Mouse (Mus musculus): ENCODE measurements at regions not wholly inside any gene's neighbourhood (a gene's known extent, or its start where the extent isn't known, plus 50 kb on each side); places are given as distances from the start of the nearest gene placed in this dataset.
A peak's percentile ranks its signal among the peaks of the same experiment; 100 is the strongest.

DNA sequence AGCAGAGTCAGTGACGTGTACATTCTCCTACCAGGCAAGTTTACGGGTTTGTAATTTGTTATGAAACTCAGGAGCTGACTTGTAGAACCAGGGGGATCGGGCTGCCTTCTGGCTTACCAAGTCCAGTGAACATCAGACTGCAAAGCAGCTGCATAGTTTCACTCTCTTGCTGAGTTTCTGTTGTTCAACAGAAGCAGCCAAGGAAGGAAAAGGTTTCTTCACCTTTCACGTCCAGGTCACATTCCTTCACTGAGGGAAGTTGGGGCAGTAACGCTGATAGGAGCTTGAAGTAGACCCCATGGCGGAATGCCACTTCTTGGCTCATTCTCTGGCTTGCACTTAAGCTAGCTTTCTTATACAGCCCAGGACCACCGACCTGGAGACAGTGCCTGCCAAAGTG lies 77.3 kb upstream of the Spred1 start:
- Histone ChIP-seq H3K36me3 (ENCODE audit: insufficient read depth, low read length) (no peaks in the 10 kb centered on the region), H3K4me2 (replicated peaks; ENCODE audit: low read depth, low read length) (no peak overlapping the region), H3K4me1 (ENCODE audit: insufficient read depth, low read length) (peaks cover 24% of the 10 kb centered on the region; the same call in 1 of the 2 replicates), H3K27ac (ENCODE audit: low read length) (0 out of 2 replicates have a peak overlapping the region, but pooled peaks have one; percentile 29), H3K9me3 (ENCODE audit: low read length) (no peaks in the 10 kb centered on the region), H3K27me3 (ENCODE audit: insufficient read depth, low read length) (no peaks in the 10 kb centered on the region), H3K4me3 (ENCODE audit: low read length) (no peak overlapping the region), H3K9ac (replicated peaks; ENCODE audit: low read length) (no peak overlapping the region)
- WGBS: 52% methylated on average over 7 of the region's 7 CpGs
- ATAC-seq (ENCODE audit: low FRiP score, low TSS enrichment): peak; percentile 6; the same call in 1 of the 2 replicates

DNA sequence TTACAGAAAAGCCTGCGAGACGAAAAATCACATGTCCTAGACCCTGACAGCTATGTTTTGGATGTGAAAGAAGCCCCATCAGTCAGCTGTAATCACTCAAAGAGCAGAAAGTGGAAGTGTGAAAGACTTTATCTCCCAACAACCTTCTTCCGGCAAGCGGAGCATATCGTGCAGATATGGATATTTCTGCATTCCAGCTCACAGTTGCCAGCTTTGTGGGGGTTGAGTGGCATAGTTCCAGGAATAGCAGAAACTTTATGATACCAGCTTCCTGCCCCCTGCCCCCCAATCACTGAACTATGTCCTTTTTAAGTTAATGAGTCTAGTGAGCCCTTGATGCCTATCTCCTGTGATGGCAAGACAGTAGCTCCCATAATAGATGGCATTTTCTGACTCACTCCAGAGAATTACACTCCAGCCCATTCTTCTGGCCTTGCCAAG lies 72.9 kb upstream of the Spred1 start:
- Histone ChIP-seq H3K36me3 (ENCODE audit: insufficient read depth, low read length) (no peaks in the 10 kb centered on the region), H3K9ac (replicated peaks; ENCODE audit: low read length) (no peak overlapping the region), H3K9me3 (ENCODE audit: low read length) (0 out of 2 replicates have a peak, but pooled peaks cover 2% of the 10 kb centered on the region), H3K27me3 (ENCODE audit: insufficient read depth, low read length) (no peaks in the 10 kb centered on the region), H3K27ac (ENCODE audit: low read length) (no peak overlapping the region), H3K4me1 (ENCODE audit: insufficient read depth, low read length) (peaks cover 14% of the 10 kb centered on the region; the same call in 1 of the 2 replicates), H3K4me2 (replicated peaks; ENCODE audit: low read depth, low read length) (no peak overlapping the region), H3K4me3 (ENCODE audit: low read length) (no peak overlapping the region)
- 58% methylated on average over 5 of the region's 5 CpGs for WGBS
- no peak for ATAC-seq (ENCODE audit: low FRiP score, low TSS enrichment)

GRCm38 (mm10) chr2:117050061-117050460 lies 71.1 kb upstream of the Spred1 start:
- Histone ChIP-seq H3K4me1 (ENCODE audit: insufficient read depth, low read length) (0 out of 2 replicates have a peak, but pooled peaks cover 5% of the 10 kb centered on the region), H3K27ac (ENCODE audit: low read length) (no peak overlapping the region), H3K4me2 (replicated peaks; ENCODE audit: low read depth, low read length) (no peak overlapping the region), H3K27me3 (ENCODE audit: insufficient read depth, low read length) (no peaks in the 10 kb centered on the region), H3K4me3 (ENCODE audit: low read length) (no peak overlapping the region), H3K9ac (replicated peaks; ENCODE audit: low read length) (no peak overlapping the region), H3K9me3 (ENCODE audit: low read length) (0 out of 2 replicates have a peak, but pooled peaks cover 5% of the 10 kb centered on the region), H3K36me3 (ENCODE audit: insufficient read depth, low read length) (no peaks in the 10 kb centered on the region)
- ATAC-seq (ENCODE audit: low FRiP score, low TSS enrichment): no peak
- 86% methylated on average over 2 of the region's 2 CpGs for WGBS

DNA sequence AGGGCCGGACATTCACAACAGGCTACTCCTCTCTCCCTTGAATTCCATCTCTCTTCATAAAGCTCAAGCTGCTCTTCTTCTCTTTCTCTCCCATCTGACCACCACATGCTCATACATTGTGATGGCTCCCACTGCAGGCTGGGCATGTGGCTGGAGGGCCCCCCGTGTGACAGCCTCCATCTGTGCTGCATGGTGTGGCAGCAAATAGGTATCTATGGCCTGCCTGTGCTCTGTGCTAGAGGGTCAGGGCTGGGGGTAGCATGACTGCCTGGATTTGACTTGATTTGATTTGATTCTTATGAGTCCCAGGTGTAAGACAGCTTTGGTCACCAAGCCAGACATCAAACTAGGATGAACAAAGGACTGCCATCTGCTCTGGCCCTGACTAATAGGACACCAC lies 57.0 kb upstream of the Spred1 start:
- Histone ChIP-seq H3K27ac (ENCODE audit: low read length) (no peak overlapping the region), H3K9ac (replicated peaks; ENCODE audit: low read length) (no peak overlapping the region), H3K4me2 (replicated peaks; ENCODE audit: low read depth, low read length) (no peak overlapping the region), H3K9me3 (ENCODE audit: low read length) (no peaks in the 10 kb centered on the region), H3K36me3 (ENCODE audit: insufficient read depth, low read length) (no peaks in the 10 kb centered on the region), H3K4me3 (ENCODE audit: low read length) (no peak overlapping the region), H3K27me3 (ENCODE audit: insufficient read depth, low read length) (no peaks in the 10 kb centered on the region), H3K4me1 (ENCODE audit: insufficient read depth, low read length) (no peaks in the 10 kb centered on the region)
- ATAC-seq (ENCODE audit: low FRiP score, low TSS enrichment): no peak
- 77% methylated on average over 2 of the region's 2 CpGs for WGBS

GRCm38 (mm10) chr2:117070348-117070747 lies 50.8 kb upstream of the Spred1 start:
- Histone ChIP-seq H3K27me3 (ENCODE audit: insufficient read depth, low read length) (no peaks in the 10 kb centered on the region), H3K36me3 (ENCODE audit: insufficient read depth, low read length) (no peaks in the 10 kb centered on the region), H3K4me1 (ENCODE audit: insufficient read depth, low read length) (no peaks in the 10 kb centered on the region), H3K9ac (replicated peaks; ENCODE audit: low read length) (no peak overlapping the region), H3K4me2 (replicated peaks; ENCODE audit: low read depth, low read length) (no peak overlapping the region), H3K27ac (ENCODE audit: low read length) (no peak overlapping the region), H3K9me3 (ENCODE audit: low read length) (no peaks in the 10 kb centered on the region), H3K4me3 (ENCODE audit: low read length) (no peak overlapping the region)
- 78% methylated on average over 6 of the region's 6 CpGs for WGBS
- no peak for ATAC-seq (ENCODE audit: low FRiP score, low TSS enrichment)

GRCm38 (mm10) chr2:117071098-117071497 lies 50.1 kb upstream of the Spred1 start:
- 0 out of 2 replicates have a peak, but pooled peaks cover 3% of the 10 kb centered on the region for H3K4me1 ChIP-seq (ENCODE audit: insufficient read depth, low read length)
- H3K27me3 ChIP-seq (ENCODE audit: insufficient read depth, low read length): no peaks in the 10 kb centered on the region
- H3K27ac ChIP-seq (ENCODE audit: low read length): no peak overlapping the region

More at GRCm38 (mm10) chr2:117071098-117071497, 50.1 kb upstream of the Spred1 start:
- ATAC-seq (ENCODE audit: low FRiP score, low TSS enrichment): no peak
- Histone ChIP-seq H3K4me3 (ENCODE audit: low read length) (no peak overlapping the region), H3K36me3 (ENCODE audit: insufficient read depth, low read length) (no peaks in the 10 kb centered on the region), H3K4me2 (replicated peaks; ENCODE audit: low read depth, low read length) (no peak overlapping the region), H3K9ac (replicated peaks; ENCODE audit: low read length) (no peak overlapping the region), H3K9me3 (ENCODE audit: low read length) (no peaks in the 10 kb centered on the region)
